Mouse (Mus musculus) intestine, embryonic 16.5 days (tissue): Measurements from ENCODE around the gene Rhov. TPM values are rescaled to one million over a fixed set of nuclear protein-coding genes. Genes with fewer than 3 reads are reported as not detected.

Experiments used
- ATAC-seq: fragments of 200-750 bp; cut with Nextera tagmentation; 2 replicates; pipeline ENCODE4 v1.8.0; 2017; ENCODE audit warnings: moderate TSS enrichment, moderate library complexity
- H3K27ac ChIP-seq: fragments of 300-500 bp; sonication (generic); 2 replicates; pipeline ENCODE4 v1.5.1; 2014; ENCODE audit warnings: mild to moderate bottlenecking, low read length
- H3K27me3 ChIP-seq: fragments of 300-500 bp; sonication (generic); replicated peaks from 2 replicates; pipeline ENCODE4 v1.6.1; 2014; ENCODE audit warnings: low read length, control low read depth, mixed read lengths; ENCODE audit not compliant: control insufficient read depth, insufficient read depth
- H3K36me3 ChIP-seq: fragments of 300-500 bp; sonication (generic); 2 replicates; pipeline ENCODE4 v1.6.1; 2014; ENCODE audit warnings: low read length, control low read depth; ENCODE audit not compliant: control insufficient read depth, insufficient read depth
- H3K4me1 ChIP-seq: fragments of 300-500 bp; sonication (generic); 2 replicates; pipeline ENCODE4 v1.6.1; 2014; ENCODE audit warnings: low read length, control low read depth, mixed read lengths; ENCODE audit not compliant: control insufficient read depth, insufficient read depth
- H3K4me2 ChIP-seq: fragments of 300-500 bp; sonication (generic); 2 replicates; pipeline ENCODE4 v1.6.1; 2014; ENCODE audit warnings: low read depth, low read length, control low read depth
- H3K4me3 ChIP-seq: fragments of 300-500 bp; sonication (generic); 2 replicates; pipeline ENCODE4 v1.5.1; 2014; ENCODE audit warnings: mild to moderate bottlenecking, low read length
- H3K9ac ChIP-seq: fragments of 300-500 bp; sonication (generic); 2 replicates; pipeline ENCODE4 v1.6.1; 2014; ENCODE audit warnings: low read depth, low read length
- H3K9me3 ChIP-seq: fragments of 300-500 bp; sonication (generic); 2 replicates; pipeline ENCODE4 v1.6.1; 2016; ENCODE audit warnings: low read length, control low read depth; ENCODE audit not compliant: control insufficient read depth
- WGBS: fragments of 180-500 bp; shearing (Covaris S2); extraction: QIAGEN DNeasy Blood & Tissue Kit; methylation state at CpG from one replicate; pipeline ENCODE4 v1.1.7; 2014; 5-methylcytosine and 5-hydroxymethylcytosine counted together
- polyA plus RNA-seq: library from polyadenylated mRNA; unstranded; fragments of >200 nt; fragmentation: Nextera tagmentation; extraction: Ambion mirVana; gene quantifications from 2 replicates; pipeline ENCODE4 v1.2.1, GENCODE M21; 2015

Gene Rhov
- polyA plus RNA-seq, 1 experiment from 2014 or later = 4.1 TPM

GRCm38 (mm10) chr2:119304391-119304790, 33.3 kb upstream of the Rhov start:
- Histone ChIP-seq H3K4me1 (peaks cover 31% of the 10 kb centered on the region), H3K9me3 (no peaks in the 10 kb centered on the region), H3K4me2 (no peak overlapping the region), H3K9ac (no peak overlapping the region), H3K27ac (no peak overlapping the region), H3K36me3 (0 out of 2 replicates have a peak, but pooled peaks cover 2% of the 10 kb centered on the region), H3K4me3 (no peak overlapping the region), H3K27me3 (no peaks in the 10 kb centered on the region)
- 42% methylated on average over 3 of the region's 3 CpGs for WGBS
- no peak for ATAC-seq

- H3K27me3 ChIP-seq = no peaks in the 10 kb centered on the region
- H3K4me1 ChIP-seq = peaks cover 37% of the 10 kb centered on the region
- H3K36me3 ChIP-seq = 0 out of 2 replicates have a peak, but pooled peaks cover 6% of the 10 kb centered on the region
- no peak overlapping the region for H3K9ac ChIP-seq
- H3K4me2 ChIP-seq = no peak overlapping the region
- no peak overlapping the region for H3K27ac ChIP-seq
- no peak overlapping the region for H3K4me3 ChIP-seq
- H3K9me3 ChIP-seq = no peaks in the 10 kb centered on the region
- 73% methylated on average over 6 of the region's 6 CpGs for WGBS
- no peak for ATAC-seq
These were observed 31.8 kb upstream of the Rhov start for GRCm38 (mm10) chr2:119302876-119303275.

- peak overlapping the region; percentile 71 for H3K27ac ChIP-seq
- peak; percentile 5; the same call in 1 of the 2 replicates for ATAC-seq
- H3K9ac ChIP-seq = peak overlapping the region; percentile 54; the same call in 1 of the 2 replicates
- H3K9me3 ChIP-seq = no peaks in the 10 kb centered on the region
- H3K4me2 ChIP-seq = peak overlapping the region; percentile 48; the same call in 1 of the 2 replicates
- H3K27me3 ChIP-seq = no peaks in the 10 kb centered on the region
- 51% methylated on average over 7 of the region's 7 CpGs for WGBS
- peaks cover 37% of the 10 kb centered on the region for H3K4me1 ChIP-seq
- peaks cover 16% of the 10 kb centered on the region for H3K36me3 ChIP-seq
- H3K4me3 ChIP-seq = no peak overlapping the region
These were observed 29.9 kb upstream of the Rhov start for GRCm38 (mm10) chr2:119300819-119301493.

- Histone ChIP-seq H3K4me1 (peaks cover 37% of the 10 kb centered on the region), H3K27ac (peak overlapping the region; percentile 71), H3K4me3 (peak overlapping the region; percentile 19), H3K9me3 (no peaks in the 10 kb centered on the region), H3K9ac (peak overlapping the region; percentile 54; the same call in 1 of the 2 replicates), H3K27me3 (no peaks in the 10 kb centered on the region), H3K36me3 (peaks cover 16% of the 10 kb centered on the region), H3K4me2 (peak overlapping the region; percentile 48)
- peak; percentile 92 for ATAC-seq
- 6% methylated on average over 14 of the region's 15 CpGs for whole genome bisulfite sequencing
These were observed 29.1 kb upstream of the Rhov start for GRCm38 (mm10) chr2:119299981-119300818.

GRCm38 (mm10) chr2:119298839-119299238, 27.8 kb upstream of the Rhov start:
- H3K4me3 ChIP-seq = no peak overlapping the region
- ATAC-seq = no peak
- WGBS = 89% methylated on average over 2 of the region's 2 CpGs
- no peaks in the 10 kb centered on the region for H3K9me3 ChIP-seq
- H3K4me2 ChIP-seq = no peak overlapping the region
- no peaks in the 10 kb centered on the region for H3K27me3 ChIP-seq
- H3K9ac ChIP-seq = peak overlapping the region; percentile 35; the same call in 1 of the 2 replicates
- H3K36me3 ChIP-seq = peaks cover 21% of the 10 kb centered on the region
- H3K4me1 ChIP-seq = peaks cover 27% of the 10 kb centered on the region
- no peak overlapping the region for H3K27ac ChIP-seq

- peaks cover 27% of the 10 kb centered on the region for H3K4me1 ChIP-seq
- H3K27me3 ChIP-seq = no peaks in the 10 kb centered on the region
- ATAC-seq = no peak
- peaks cover 26% of the 10 kb centered on the region for H3K36me3 ChIP-seq
- H3K9me3 ChIP-seq = no peaks in the 10 kb centered on the region
- H3K27ac ChIP-seq = no peak overlapping the region
- no peak overlapping the region for H3K4me3 ChIP-seq
- 43% methylated on average over 5 of the region's 5 CpGs for WGBS
- no peak overlapping the region for H3K9ac ChIP-seq
- no peak overlapping the region for H3K4me2 ChIP-seq
These were observed 27.3 kb upstream of the Rhov start for GRCm38 (mm10) chr2:119298330-119298729.

GRCm38 (mm10) chr2:119297506-119297905, 26.4 kb upstream of the Rhov start:
- Histone ChIP-seq H3K9ac (no peak overlapping the region), H3K9me3 (no peaks in the 10 kb centered on the region), H3K27me3 (no peaks in the 10 kb centered on the region), H3K36me3 (peaks cover 35% of the 10 kb centered on the region), H3K4me2 (no peak overlapping the region), H3K27ac (no peak overlapping the region), H3K4me3 (no peak overlapping the region), H3K4me1 (peaks cover 27% of the 10 kb centered on the region)
- WGBS = 91% methylated on average over 19 of the region's 19 CpGs
- no peak for ATAC-seq

GRCm38 (mm10) chr2:119296756-119297155, 25.7 kb upstream of the Rhov start:
- no peak for ATAC-seq
- no peaks in the 10 kb centered on the region for H3K27me3 ChIP-seq
- no peaks in the 10 kb centered on the region for H3K9me3 ChIP-seq
- H3K9ac ChIP-seq = no peak overlapping the region
- WGBS = 91% methylated on average over 12 of the region's 12 CpGs
- H3K4me2 ChIP-seq = no peak overlapping the region
- no peak overlapping the region for H3K4me3 ChIP-seq
- H3K36me3 ChIP-seq = peaks cover 37% of the 10 kb centered on the region
- H3K27ac ChIP-seq = no peak overlapping the region
- H3K4me1 ChIP-seq = peaks cover 27% of the 10 kb centered on the region

- Histone ChIP-seq H3K36me3 (peaks cover 35% of the 10 kb centered on the region), H3K4me3 (no peak overlapping the region)
These were observed 23.3 kb upstream of the Rhov start for GRCm38 (mm10) chr2:119294411-119294810.

More at GRCm38 (mm10) chr2:119294411-119294810, 23.3 kb upstream of the Rhov start:
- 94% methylated on average over 18 of the region's 18 CpGs for WGBS
- no peak overlapping the region for H3K4me2 ChIP-seq
- ATAC-seq = no peak
- H3K9ac ChIP-seq = no peak overlapping the region
- no peaks in the 10 kb centered on the region for H3K27me3 ChIP-seq
- peaks cover 11% of the 10 kb centered on the region for H3K4me1 ChIP-seq
- no peak overlapping the region for H3K27ac ChIP-seq
- H3K9me3 ChIP-seq = no peaks in the 10 kb centered on the region
